Mouse (Mus musculus): ENCODE measurements at regions not wholly inside any gene's neighbourhood (a gene's known extent, or its start where the extent isn't known, plus 50 kb on each side); places are given as distances from the start of the nearest gene placed in this dataset.

GRCm38 (mm10) chr5:101359986-101360385, 304.8 kb downstream of the Nkx6-1 start:
- TF ChIP-seq POLR2A (IDR thresholded peaks at IDR 0.05; ENCODE audit: low read depth, low read length) (no peak), CTCF (IDR thresholded peaks at IDR 0.05; ENCODE audit: extremely low read depth, insufficient read depth, insufficient read length, insufficient replicate concordance) (no peak)

Measured in spleen, adult 2 months (tissue).